Mouse (Mus musculus) midbrain, postnatal 0 days (tissue): ENCODE data around the gene Inhbc. TPM values are rescaled to one million over a fixed set of nuclear protein-coding genes. Genes with fewer than 3 reads are reported as not detected.
A peak's percentile ranks its signal among the peaks of the same experiment; 100 is the strongest.

Experiments
- ATAC-seq: fragments of 200-750 bp; cut with Nextera tagmentation; 2 replicates; pipeline ENCODE4 v1.8.0; 2017; ENCODE audit warnings: moderate number of reproducible peaks, mild to moderate bottlenecking, moderate TSS enrichment, moderate library complexity; ENCODE audit not compliant: low FRiP score
- DNase-seq: peaks from one replicate; pipeline ENCODE4 v3.0.0-alpha.2; 2015; ENCODE audit warnings: low spot score
- H3K27ac ChIP-seq: fragments of 300-500 bp; sonication (generic); 2 replicates; pipeline ENCODE4 v1.5.1; 2014; ENCODE audit warnings: low read depth, mild to moderate bottlenecking, low read length, mixed read lengths
- H3K27me3 ChIP-seq: fragments of 300-500 bp; sonication (generic); 2 replicates; pipeline ENCODE4 v1.6.1; 2014; ENCODE audit warnings: low read length, control low read depth, mixed read lengths; ENCODE audit not compliant: insufficient read depth
- H3K36me3 ChIP-seq: fragments of 300-500 bp; sonication (generic); 2 replicates; pipeline ENCODE4 v1.6.1; 2014; ENCODE audit warnings: low read length, control low read depth, mixed read lengths; ENCODE audit not compliant: insufficient read depth
- H3K4me1 ChIP-seq: fragments of 300-500 bp; sonication (generic); 2 replicates; pipeline ENCODE4 v1.6.1; 2014; ENCODE audit warnings: mild to moderate bottlenecking, control low read depth, antibody characterized with exemption, low read length, mixed read lengths; ENCODE audit not compliant: insufficient read depth
- H3K4me2 ChIP-seq: fragments of 300-500 bp; sonication (generic); 2 replicates; pipeline ENCODE4 v1.6.1; 2014; ENCODE audit warnings: low read depth, mild to moderate bottlenecking, low read length, mixed read lengths; ENCODE audit not compliant: poor library complexity, severe bottlenecking
- H3K4me3 ChIP-seq: fragments of 300-500 bp; sonication (generic); 2 replicates; pipeline ENCODE4 v1.5.1; 2014; ENCODE audit warnings: low read depth, mild to moderate bottlenecking, low read length, moderate library complexity
- H3K9ac ChIP-seq: fragments of 300-500 bp; sonication (generic); replicated peaks from 2 replicates; pipeline ENCODE4 v1.6.1; 2014; ENCODE audit warnings: mild to moderate bottlenecking, low read length, moderate library complexity, mixed read lengths; ENCODE audit not compliant: poor library complexity, severe bottlenecking
- H3K9me3 ChIP-seq: fragments of 300-500 bp; sonication (generic); 2 replicates; pipeline ENCODE4 v1.6.1; 2016; ENCODE audit warnings: low read length, control low read depth
- CTCF ChIP-seq: IDR thresholded peaks from 2 replicates; pipeline ENCODE4 v1.5.1; 2016; ENCODE audit warnings: antibody characterized with exemption, mild to moderate bottlenecking
- WGBS: fragments of 180-500 bp; shearing (Covaris S2); extraction: QIAGEN DNeasy Blood & Tissue Kit; methylation state at CpG from one replicate; pipeline ENCODE4 v1.1.7; 2014; 5-methylcytosine and 5-hydroxymethylcytosine counted together
- polyA plus RNA-seq: library from polyadenylated mRNA; unstranded; fragments of >200 nt; fragmentation: Nextera tagmentation; extraction: Ambion mirVana; gene quantifications from 2 replicates; pipeline ENCODE4 v1.2.1, GENCODE M21; 2015
- total RNA-seq: library from RNA; depleted of rRNA; stranded (reverse); fragments of >200 nt; gene quantifications from 2 replicates; pipeline ENCODE4 v1.2.3, GENCODE M21; 2014

Inhbc gene
- total and polyA plus RNA-seq, 2 experiments from 2014 or later: not detected

DNA sequence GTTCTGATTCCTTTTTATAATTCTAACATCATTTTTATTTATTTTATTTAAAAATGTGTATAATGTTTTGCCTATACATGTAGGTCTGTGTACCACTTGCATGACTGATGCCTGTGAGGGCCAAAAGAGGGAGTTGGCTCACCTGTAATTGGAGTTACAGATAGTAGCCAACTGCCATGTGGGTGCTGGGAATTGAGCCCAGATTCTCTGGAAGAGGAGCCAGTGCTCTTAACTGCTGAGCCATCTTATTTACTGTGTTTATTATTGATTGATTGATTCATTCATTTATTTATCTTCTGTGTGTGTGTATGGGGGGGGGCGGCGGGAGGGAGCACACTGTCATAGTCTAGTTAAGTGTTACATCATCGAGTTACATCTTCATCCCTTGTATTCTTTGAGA is 34.5 kb upstream of the Inhbc start:
- 98% methylated on average over 3 of the region's 3 CpGs for WGBS
- no peak for ATAC-seq
- Histone ChIP-seq H3K4me3 (no peak overlapping the region), H3K27me3 (no peaks in the 10 kb centered on the region), H3K9me3 (no peaks in the 10 kb centered on the region), H3K27ac (no peak overlapping the region), H3K9ac (no peak overlapping the region), H3K36me3 (peaks cover 10% of the 10 kb centered on the region; the same call in 1 of the 2 replicates), H3K4me2 (no peak overlapping the region), H3K4me1 (no peaks in the 10 kb centered on the region)
- no peak for TF ChIP-seq CTCF
- no peak for DNase-seq

DNA sequence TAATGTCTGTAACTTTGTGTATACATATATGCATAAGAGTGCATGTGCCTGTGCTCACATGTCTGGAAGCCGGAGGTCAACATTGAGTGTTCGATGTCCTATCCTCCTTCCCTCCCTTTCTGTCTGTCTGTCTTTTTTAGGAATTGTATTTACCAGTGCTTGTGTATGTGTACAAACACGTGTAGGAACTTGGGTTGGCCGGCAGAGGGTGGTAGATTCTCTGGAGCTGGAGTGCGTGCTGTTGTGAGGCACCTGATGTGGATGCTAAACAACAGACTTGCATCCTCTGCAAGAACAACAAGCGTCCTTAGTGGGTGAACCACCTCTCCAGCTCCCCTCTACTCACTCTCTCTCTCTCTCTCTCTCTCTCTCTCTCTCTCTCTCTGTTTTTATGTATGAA is 21.5 kb upstream of the Inhbc start:
- Histone ChIP-seq H3K4me3 (no peak overlapping the region), H3K4me1 (no peaks in the 10 kb centered on the region), H3K9me3 (no peaks in the 10 kb centered on the region), H3K27ac (no peak overlapping the region), H3K36me3 (0 out of 2 replicates have a peak, but pooled peaks cover 10% of the 10 kb centered on the region), H3K4me2 (no peak overlapping the region), H3K27me3 (no peaks in the 10 kb centered on the region), H3K9ac (no peak overlapping the region)
- no peak for TF ChIP-seq CTCF
- no peak for DNase-seq
- ATAC-seq: no peak
- 84% methylated on average over 6 of the region's 6 CpGs for WGBS

DNA sequence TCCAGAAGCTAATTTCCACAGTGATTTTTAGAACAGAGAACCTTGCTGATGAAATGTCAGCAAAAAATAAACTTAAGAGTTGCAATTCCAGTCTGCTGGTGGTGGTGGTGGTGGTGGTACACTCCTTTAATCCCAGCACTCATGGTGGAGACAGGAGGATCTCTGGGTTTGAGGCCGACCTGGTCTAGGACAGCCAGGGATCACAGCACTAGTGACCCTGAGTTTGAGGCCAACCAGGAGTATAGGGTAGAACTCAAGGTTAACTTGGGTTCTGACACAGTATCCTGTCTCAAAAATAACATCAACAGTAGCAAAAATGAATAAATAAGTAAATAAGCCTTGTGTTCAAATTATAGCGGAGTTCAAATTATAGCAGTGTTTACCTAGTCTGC is 11.5 kb upstream of the Inhbc start:
- no peak overlapping the region for H3K9ac ChIP-seq
- 46% methylated on average over 2 of the region's 2 CpGs for WGBS
- ATAC-seq (no peak), DNase-seq (no peak)
- H3K4me1 ChIP-seq: no peaks in the 10 kb centered on the region
- no peaks in the 10 kb centered on the region for H3K36me3 ChIP-seq
- no peaks in the 10 kb centered on the region for H3K9me3 ChIP-seq
- no peak overlapping the region for H3K27ac ChIP-seq
- no peaks in the 10 kb centered on the region for H3K27me3 ChIP-seq
- no peak for TF ChIP-seq CTCF
- peak overlapping the region; percentile 76 for H3K4me2 ChIP-seq
- peak overlapping the region; percentile 64 for H3K4me3 ChIP-seq

DNA sequence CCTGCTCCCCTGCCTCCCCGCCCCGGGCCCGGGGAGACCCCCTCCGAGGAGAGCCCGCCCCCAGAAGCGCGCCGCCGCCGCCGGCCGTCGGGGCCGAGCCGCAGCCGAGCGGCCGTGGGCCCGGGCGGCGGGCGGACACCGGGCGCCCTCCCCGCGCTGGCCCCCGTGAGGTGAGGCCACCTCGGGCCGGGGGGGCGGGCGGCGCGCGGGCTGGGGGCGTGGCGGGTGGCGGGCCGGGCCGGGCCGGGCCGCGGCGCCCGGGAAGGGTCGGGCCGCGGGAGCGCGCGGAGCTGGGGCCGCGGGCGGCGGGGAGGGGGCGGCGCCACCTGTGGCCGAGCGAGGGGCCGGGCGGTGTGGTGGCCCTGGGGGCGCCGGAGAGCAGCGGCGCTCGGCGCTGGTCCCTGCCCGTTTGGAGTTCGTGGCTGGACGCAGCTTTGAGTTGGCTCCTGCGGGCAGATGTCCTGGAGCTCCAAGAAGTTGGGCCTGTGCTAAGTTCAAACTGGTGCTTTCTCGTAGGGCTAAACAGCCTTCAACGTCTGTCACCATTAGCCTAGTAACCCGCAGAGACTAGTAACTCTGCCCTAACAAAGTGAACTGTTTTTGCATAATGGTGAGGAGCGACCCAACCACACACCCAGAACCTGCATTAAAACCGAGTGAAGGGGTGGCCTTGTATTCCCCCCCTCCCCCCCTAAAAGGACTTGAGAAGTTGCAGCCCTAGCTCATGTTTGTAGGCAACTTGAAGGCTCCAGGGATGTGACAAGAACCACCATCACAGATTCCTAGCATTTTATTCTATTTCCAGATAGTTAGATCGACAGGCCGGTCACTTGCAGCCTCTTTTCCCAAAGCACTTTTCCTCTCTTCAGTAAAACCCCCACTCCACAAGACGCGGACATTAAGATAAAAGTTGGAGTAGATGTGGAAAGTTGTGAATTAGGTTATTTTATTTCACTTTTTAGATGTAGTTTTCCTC is 10.8 kb upstream of the Inhbc start:
- WGBS: 1% methylated on average over 43 of the region's 79 CpGs
- Histone ChIP-seq H3K9me3 (no peaks in the 10 kb centered on the region), H3K4me3 (peak overlapping the region; percentile 64), H3K36me3 (no peaks in the 10 kb centered on the region), H3K4me1 (no peaks in the 10 kb centered on the region), H3K27me3 (no peaks in the 10 kb centered on the region), H3K9ac (peak overlapping the region; percentile 98), H3K27ac (peak overlapping the region; percentile 96), H3K4me2 (peak overlapping the region; percentile 76)
- no peak for TF ChIP-seq CTCF
- ATAC-seq: peak; percentile 85
- peak; percentile 58 for DNase-seq

DNA sequence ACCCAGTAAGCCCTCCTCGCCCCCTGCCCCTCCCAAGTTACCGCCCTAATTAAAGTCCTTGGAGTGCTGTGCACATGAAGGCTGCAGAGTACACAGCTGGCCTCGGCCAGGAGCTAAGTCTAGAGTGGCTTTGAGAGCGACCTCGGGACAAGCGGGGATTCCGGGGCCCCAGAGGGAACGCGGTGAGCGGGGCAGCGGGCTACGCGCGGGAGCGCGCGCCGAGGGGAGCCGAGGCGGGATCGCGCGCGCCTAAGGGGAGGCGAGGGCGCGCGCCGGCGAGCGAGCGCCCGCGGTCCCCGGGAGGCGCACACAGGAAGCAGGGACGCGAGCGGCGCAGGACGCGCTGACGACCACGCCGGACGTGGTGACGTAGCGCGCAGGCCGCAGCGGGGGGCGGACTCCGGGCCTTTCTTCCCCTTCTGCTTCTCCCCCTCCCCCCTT is 10.0 kb upstream of the Inhbc start, which contains the start of gene R3hdm2:
Gene R3hdm2 (plus strand): TSS at position 77 of the 441 bp plus-strand sequence.
- Histone ChIP-seq H3K9ac (peak within 1 kb of the TSS; percentile 98), H3K36me3 (no peaks in the 10 kb centered on the region), H3K4me1 (no peaks in the 10 kb centered on the region), H3K9me3 (no peaks in the 10 kb centered on the region), H3K4me2 (peak within 1 kb of the TSS; percentile 76), H3K27me3 (no peaks in the 10 kb centered on the region), H3K4me3 (peak within 1 kb of the TSS; percentile 64), H3K27ac (peak within 1 kb of the TSS; percentile 96)
- peak; percentile 97 for ATAC-seq
- under 1% methylated on average over 33 of the region's 53 CpGs for WGBS
- peak; percentile 96 for DNase-seq
- TF ChIP-seq CTCF: no peak

DNA sequence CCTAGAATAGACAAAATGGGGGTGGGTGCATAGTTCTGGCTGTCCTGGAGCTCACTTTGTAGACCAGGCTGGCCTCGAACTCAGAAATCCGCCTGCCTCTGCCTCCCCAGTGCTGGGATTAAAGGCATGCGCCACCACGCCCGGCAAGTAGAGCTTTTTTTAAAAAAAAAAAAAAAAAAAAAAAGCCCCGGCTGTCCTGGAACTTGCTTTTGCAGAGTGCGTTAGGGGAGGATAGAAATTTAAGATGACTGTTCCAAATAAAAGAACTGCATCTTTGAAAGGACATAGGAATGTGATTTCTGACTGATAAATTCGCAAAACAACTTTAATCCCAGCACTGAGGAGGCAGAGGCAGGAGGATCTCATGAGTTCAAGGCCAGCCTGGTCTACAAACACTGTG is 9.4 kb upstream of the Inhbc start:
- H3K4me1 ChIP-seq: no peaks in the 10 kb centered on the region
- H3K9me3 ChIP-seq: no peaks in the 10 kb centered on the region
- H3K9ac ChIP-seq: peak overlapping the region; percentile 98; the same call in 1 of the 2 replicates
- 85% methylated on average over 8 of the region's 8 CpGs for WGBS
- TF ChIP-seq CTCF: no peak
- H3K4me2 ChIP-seq: peak overlapping the region; percentile 76
- no peaks in the 10 kb centered on the region for H3K36me3 ChIP-seq
- H3K27ac ChIP-seq: peak overlapping the region; percentile 96; the same call in 1 of the 2 replicates
- peak overlapping the region; percentile 64 for H3K4me3 ChIP-seq
- no peak for DNase-seq
- ATAC-seq: no peak; the same call in 1 of the 2 replicates
- no peaks in the 10 kb centered on the region for H3K27me3 ChIP-seq
